Mouse (Mus musculus) thymus, adult 2 months (tissue): ENCODE measurements around the gene Rsbn1l.

Experiments
- CTCF ChIP-seq: fragments of 200-500 bp; IDR thresholded peaks from 2 replicates; pipeline ENCODE4 v1.5.1; 2012; ENCODE audit warnings: mild to moderate bottlenecking, control low read depth, low read length, moderate library complexity, borderline replicate concordance; ENCODE audit not compliant: control insufficient read depth, poor library complexity, insufficient read depth; ENCODE audit errors: extremely low read depth
- POLR2A ChIP-seq: fragments of 200-500 bp; IDR thresholded peaks from 2 replicates; pipeline ENCODE4 v1.6.1; 2012; ENCODE audit warnings: mild to moderate bottlenecking, low read length, control low read depth, moderate library complexity; ENCODE audit not compliant: control insufficient read depth, poor library complexity, insufficient read depth; ENCODE audit errors: extremely low read depth

GRCm38 (mm10) chr5:20964446-20964845 lies 8.2 kb upstream of the Rsbn1l start:
- TF ChIP-seq CTCF (no peak), POLR2A (no peak)
